Mouse (Mus musculus) limb, embryonic 15.5 days (tissue): ENCODE results near the gene Zbtb20. TPM values are rescaled to one million over a fixed set of nuclear protein-coding genes. Genes with fewer than 3 reads are reported as not detected.

Experiments used
- ATAC-seq: fragments of 200-750 bp; cut with Nextera tagmentation; 2 replicates; pipeline ENCODE4 v1.8.0; 2017; ENCODE audit warnings: low read depth, moderate TSS enrichment; ENCODE audit not compliant: insufficient number of reproducible peaks, low FRiP score, low TSS enrichment
- H3K27ac ChIP-seq: fragments of 300-500 bp; sonication (generic); 2 replicates; pipeline ENCODE4 v1.5.1; 2015; ENCODE audit warnings: moderate library complexity, mild to moderate bottlenecking, inconsistent platforms
- H3K27me3 ChIP-seq: fragments of 300-500 bp; sonication (generic); 2 replicates; pipeline ENCODE4 v1.6.1; 2015; ENCODE audit warnings: inconsistent platforms
- H3K36me3 ChIP-seq: fragments of 300-500 bp; sonication (generic); 2 replicates; pipeline ENCODE4 v1.6.1; 2015; ENCODE audit warnings: inconsistent platforms
- H3K4me1 ChIP-seq: fragments of 300-500 bp; sonication (generic); 2 replicates; pipeline ENCODE4 v1.6.1; 2015; ENCODE audit warnings: inconsistent platforms
- H3K4me2 ChIP-seq: fragments of 300-500 bp; sonication (generic); 2 replicates; pipeline ENCODE4 v1.6.1; 2015; ENCODE audit warnings: mild to moderate bottlenecking, inconsistent platforms
- H3K4me3 ChIP-seq: fragments of 300-500 bp; sonication (generic); 2 replicates; pipeline ENCODE4 v1.5.1; 2015; ENCODE audit warnings: mild to moderate bottlenecking, inconsistent platforms
- H3K9ac ChIP-seq: fragments of 300-500 bp; sonication (generic); 2 replicates; pipeline ENCODE4 v1.6.1; 2015; ENCODE audit warnings: inconsistent platforms
- H3K9me3 ChIP-seq: fragments of 300-500 bp; sonication (generic); 2 replicates; pipeline ENCODE4 v1.6.1; 2016; ENCODE audit warnings: inconsistent platforms
- WGBS: fragments of 180-500 bp; shearing (Covaris S2); methylation state at CpG from one replicate; pipeline ENCODE4 v1.1.7; 2015; 5-methylcytosine and 5-hydroxymethylcytosine counted together
- polyA plus RNA-seq: library from polyadenylated mRNA; unstranded; fragments of >200 nt; fragmentation: Nextera tagmentation; extraction: Ambion mirVana; gene quantifications from 2 replicates; pipeline ENCODE4 v1.2.1, GENCODE M21; 2015

The Zbtb20 gene
- polyA plus RNA-seq, 1 experiment from 2014 or later, result 22.4 TPM

GRCm38 (mm10) chr16:43566511-43566910, 690.8 kb downstream of the Zbtb20 start:
- H3K4me3 ChIP-seq, result no peak overlapping the region
- H3K9ac ChIP-seq, result no peak overlapping the region
- no peaks in the 10 kb centered on the region for H3K4me1 ChIP-seq
- no peaks in the 10 kb centered on the region for H3K9me3 ChIP-seq
- no peak for ATAC-seq
- H3K36me3 ChIP-seq, result no peaks in the 10 kb centered on the region
- no peak overlapping the region for H3K27ac ChIP-seq
- WGBS, result 83% methylated on average over 1 of the region's 1 CpGs
- H3K27me3 ChIP-seq, result no peaks in the 10 kb centered on the region
- H3K4me2 ChIP-seq, result no peak overlapping the region

GRCm38 (mm10) chr16:43571376-43572081, 695.8 kb downstream of the Zbtb20 start:
- H3K36me3 ChIP-seq, result no peaks in the 10 kb centered on the region
- H3K9ac ChIP-seq, result no peak overlapping the region
- no peak overlapping the region for H3K4me2 ChIP-seq
- no peaks in the 10 kb centered on the region for H3K9me3 ChIP-seq
- H3K4me1 ChIP-seq, result peaks cover 11% of the 10 kb centered on the region
- H3K4me3 ChIP-seq, result no peak overlapping the region
- WGBS, result 91% methylated on average over 16 of the region's 16 CpGs
- H3K27ac ChIP-seq, result no peak overlapping the region
- no peak for ATAC-seq
- no peaks in the 10 kb centered on the region for H3K27me3 ChIP-seq

- Histone ChIP-seq H3K27me3 (no peaks in the 10 kb centered on the region), H3K9me3 (no peaks in the 10 kb centered on the region), H3K27ac (no peak overlapping the region), H3K4me1 (peaks cover 11% of the 10 kb centered on the region), H3K9ac (no peak overlapping the region), H3K4me3 (no peak overlapping the region), H3K36me3 (no peaks in the 10 kb centered on the region), H3K4me2 (no peak overlapping the region)
- WGBS, result 92% methylated on average over 5 of the region's 5 CpGs
- ATAC-seq, result no peak
Measured at GRCm38 (mm10) chr16:43572171-43572570, 696.5 kb downstream of the Zbtb20 start.

- Histone ChIP-seq H3K9ac (no peak overlapping the region), H3K4me2 (no peak overlapping the region), H3K27ac (peak overlapping the region; percentile 34), H3K9me3 (no peaks in the 10 kb centered on the region), H3K4me1 (peaks cover 11% of the 10 kb centered on the region), H3K4me3 (no peak overlapping the region), H3K27me3 (no peaks in the 10 kb centered on the region), H3K36me3 (no peaks in the 10 kb centered on the region)
- ATAC-seq, result no peak
- WGBS, result 62% methylated on average over 10 of the region's 10 CpGs
Measured at GRCm38 (mm10) chr16:43572766-43573165, 697.1 kb downstream of the Zbtb20 start.

GRCm38 (mm10) chr16:43573181-43573833, 697.6 kb downstream of the Zbtb20 start:
- H3K9me3 ChIP-seq, result no peaks in the 10 kb centered on the region
- peaks cover 11% of the 10 kb centered on the region for H3K4me1 ChIP-seq
- no peak overlapping the region for H3K4me2 ChIP-seq
- no peak overlapping the region for H3K9ac ChIP-seq
- 51% methylated on average over 14 of the region's 14 CpGs for WGBS
- H3K4me3 ChIP-seq, result no peak overlapping the region
- no peaks in the 10 kb centered on the region for H3K27me3 ChIP-seq
- H3K36me3 ChIP-seq, result no peaks in the 10 kb centered on the region
- H3K27ac ChIP-seq, result peak overlapping the region; percentile 75
- no peak for ATAC-seq

- WGBS, result 37% methylated on average over 7 of the region's 7 CpGs
- H3K4me3 ChIP-seq, result no peak overlapping the region
- H3K4me2 ChIP-seq, result no peak overlapping the region
- no peaks in the 10 kb centered on the region for H3K36me3 ChIP-seq
- H3K4me1 ChIP-seq, result peaks cover 13% of the 10 kb centered on the region
- no peak overlapping the region; the same call in 1 of the 2 replicates for H3K27ac ChIP-seq
- peak; percentile 77 for ATAC-seq
- H3K9ac ChIP-seq, result no peak overlapping the region
- H3K27me3 ChIP-seq, result no peaks in the 10 kb centered on the region
- no peaks in the 10 kb centered on the region for H3K9me3 ChIP-seq
Measured at GRCm38 (mm10) chr16:43574006-43574764, 698.5 kb downstream of the Zbtb20 start.

GRCm38 (mm10) chr16:43575066-43575465, 699.4 kb downstream of the Zbtb20 start:
- Histone ChIP-seq H3K27ac (no peak overlapping the region), H3K9ac (no peak overlapping the region), H3K9me3 (no peaks in the 10 kb centered on the region), H3K27me3 (no peaks in the 10 kb centered on the region), H3K4me3 (no peak overlapping the region), H3K4me2 (no peak overlapping the region), H3K4me1 (peaks cover 16% of the 10 kb centered on the region), H3K36me3 (no peaks in the 10 kb centered on the region)
- WGBS, result 62% methylated on average over 4 of the region's 4 CpGs
- ATAC-seq, result no peak

GRCm38 (mm10) chr16:43575507-43575906, 699.8 kb downstream of the Zbtb20 start:
- Histone ChIP-seq H3K9me3 (no peaks in the 10 kb centered on the region), H3K27me3 (no peaks in the 10 kb centered on the region), H3K36me3 (no peaks in the 10 kb centered on the region), H3K27ac (no peak overlapping the region), H3K4me2 (no peak overlapping the region), H3K4me1 (peaks cover 16% of the 10 kb centered on the region), H3K9ac (no peak overlapping the region; the same call in 1 of the 2 replicates), H3K4me3 (no peak overlapping the region)
- no peak for ATAC-seq
- 46% methylated on average over 9 of the region's 9 CpGs for WGBS

GRCm38 (mm10) chr16:43577399-43577798, 701.7 kb downstream of the Zbtb20 start:
- no peaks in the 10 kb centered on the region for H3K36me3 ChIP-seq
- H3K4me1 ChIP-seq, result peaks cover 23% of the 10 kb centered on the region
- ATAC-seq, result no peak
- no peak overlapping the region for H3K4me3 ChIP-seq
- 32% methylated on average over 10 of the region's 10 CpGs for WGBS
- H3K27ac ChIP-seq, result no peak overlapping the region
- no peak overlapping the region for H3K9ac ChIP-seq
- H3K4me2 ChIP-seq, result no peak overlapping the region
- H3K9me3 ChIP-seq, result no peaks in the 10 kb centered on the region
- no peaks in the 10 kb centered on the region for H3K27me3 ChIP-seq

GRCm38 (mm10) chr16:43578351-43578750, 702.7 kb downstream of the Zbtb20 start:
- H3K9ac ChIP-seq, result no peak overlapping the region
- H3K4me1 ChIP-seq, result peaks cover 28% of the 10 kb centered on the region
- no peak overlapping the region for H3K4me3 ChIP-seq
- no peak for ATAC-seq
- no peak overlapping the region for H3K4me2 ChIP-seq
- no peak overlapping the region for H3K27ac ChIP-seq
- no peaks in the 10 kb centered on the region for H3K36me3 ChIP-seq
- 59% methylated on average over 5 of the region's 5 CpGs for WGBS
- H3K27me3 ChIP-seq, result no peaks in the 10 kb centered on the region
- H3K9me3 ChIP-seq, result no peaks in the 10 kb centered on the region

- ATAC-seq, result no peak
- Histone ChIP-seq H3K4me1 (peaks cover 25% of the 10 kb centered on the region), H3K27me3 (no peaks in the 10 kb centered on the region), H3K36me3 (no peaks in the 10 kb centered on the region), H3K9ac (no peak overlapping the region), H3K4me2 (no peak overlapping the region), H3K4me3 (no peak overlapping the region), H3K9me3 (no peaks in the 10 kb centered on the region), H3K27ac (no peak overlapping the region)
- 92% methylated on average over 4 of the region's 4 CpGs for WGBS
Measured at GRCm38 (mm10) chr16:43579111-43579510, 703.4 kb downstream of the Zbtb20 start.

GRCm38 (mm10) chr16:43580321-43580822, 704.7 kb downstream of the Zbtb20 start:
- Histone ChIP-seq H3K9me3 (no peaks in the 10 kb centered on the region), H3K4me2 (no peak overlapping the region), H3K4me1 (peaks cover 20% of the 10 kb centered on the region), H3K27ac (no peak overlapping the region), H3K36me3 (no peaks in the 10 kb centered on the region), H3K27me3 (no peaks in the 10 kb centered on the region), H3K9ac (no peak overlapping the region), H3K4me3 (no peak overlapping the region)
- 93% methylated on average over 6 of the region's 6 CpGs for WGBS
- no peak for ATAC-seq
